Mouse (Mus musculus) forebrain, embryonic 14.5 days (tissue): ENCODE results near the gene Vmn1r226. TPM values are rescaled to one million over a fixed set of nuclear protein-coding genes. Genes with fewer than 3 reads are reported as not detected.

Experiments used
- ATAC-seq: fragments of 200-750 bp; cut with Nextera tagmentation; 2 replicates; pipeline ENCODE4 v1.8.0; 2017; ENCODE audit warnings: mild to moderate bottlenecking, moderate library complexity
- DNase-seq: peaks from one replicate; pipeline ENCODE4 v3.0.0-alpha.2; 2015; ENCODE audit warnings: low spot score
- H3K27ac ChIP-seq: fragments of 300-500 bp; sonication (generic); 2 replicates; pipeline ENCODE4 v1.5.1; 2014; ENCODE audit warnings: low read depth, mild to moderate bottlenecking, control low read depth, low read length, moderate library complexity
- H3K27me3 ChIP-seq: fragments of 300-500 bp; sonication (generic); replicated peaks from 2 replicates; pipeline ENCODE4 v1.6.1; 2014; ENCODE audit warnings: low read length, control low read depth, mixed read lengths; ENCODE audit not compliant: control insufficient read depth, insufficient read depth
- H3K36me3 ChIP-seq: fragments of 300-500 bp; sonication (generic); 2 replicates; pipeline ENCODE4 v1.6.1; 2014; ENCODE audit warnings: low read length, control low read depth; ENCODE audit not compliant: control insufficient read depth, insufficient read depth
- H3K4me1 ChIP-seq: fragments of 300-500 bp; sonication (generic); 2 replicates; pipeline ENCODE4 v1.6.1; 2014; ENCODE audit warnings: antibody characterized with exemption, low read length, control low read depth; ENCODE audit not compliant: control insufficient read depth, insufficient read depth
- H3K4me2 ChIP-seq: fragments of 300-500 bp; sonication (generic); 2 replicates; pipeline ENCODE4 v1.6.1; 2014; ENCODE audit warnings: mild to moderate bottlenecking, control low read depth, low read length
- H3K4me3 ChIP-seq: fragments of 300-500 bp; sonication (generic); 2 replicates; pipeline ENCODE4 v1.5.1; 2014; ENCODE audit warnings: low read depth, low read length, control low read depth
- H3K9ac ChIP-seq: fragments of 300-500 bp; sonication (generic); 2 replicates; pipeline ENCODE4 v1.6.1; 2014; ENCODE audit warnings: mild to moderate bottlenecking, low read length, control low read depth, moderate library complexity
- H3K9me3 ChIP-seq: fragments of 300-500 bp; sonication (generic); replicated peaks from 2 replicates; pipeline ENCODE4 v1.6.1; 2016; ENCODE audit warnings: low read length, control low read depth, mixed read lengths; ENCODE audit not compliant: control insufficient read depth
- WGBS: fragments of 180-500 bp; shearing (Covaris S2); extraction: QIAGEN DNeasy Blood & Tissue Kit; methylation state at CpG from one replicate; pipeline ENCODE4 v1.1.7; 2014; 5-methylcytosine and 5-hydroxymethylcytosine counted together
- polyA plus RNA-seq: library from polyadenylated mRNA; unstranded; fragments of >200 nt; fragmentation: Nextera tagmentation; extraction: Ambion mirVana; gene quantifications from 2 replicates; pipeline ENCODE4 v1.2.1, GENCODE M21; 2014

Vmn1r226 gene
- polyA plus RNA-seq, result not detected in 2 replicates

- Histone ChIP-seq H3K4me3 (no peak within 1 kb of the TSS), H3K9me3 (peaks cover 7% of the 10 kb centered on the region; the same call in 1 of the 2 replicates), H3K4me2 (no peak within 1 kb of the TSS), H3K4me1 (no peaks in the 10 kb centered on the region), H3K27ac (no peak within 1 kb of the TSS), H3K27me3 (no peaks in the 10 kb centered on the region), H3K9ac (no peak within 1 kb of the TSS), H3K36me3 (no peaks in the 10 kb centered on the region)
- ATAC-seq, result no peak
- DNase-seq, result no peak
Observed at GRCm38 (mm10) chr17:20682543-20682942, at the start of gene Vmn1r226. Vmn1r226 (plus strand) TSS chr17:20682843.

- Histone ChIP-seq H3K9ac (no peak within 1 kb of the TSS), H3K36me3 (no peaks in the 10 kb centered on the region), H3K27ac (no peak within 1 kb of the TSS), H3K4me1 (no peaks in the 10 kb centered on the region), H3K9me3 (no peaks in the 10 kb centered on the region), H3K4me2 (no peak within 1 kb of the TSS), H3K27me3 (no peaks in the 10 kb centered on the region), H3K4me3 (no peak within 1 kb of the TSS)
- WGBS, result 29% methylated on average over 1 of the region's 1 CpGs
- DNase-seq (no peak), ATAC-seq (no peak)
Observed at GRCm38 (mm10) chr17:20729543-20729942, 46.9 kb downstream of the Vmn1r226 start, which contains the start of gene Vmn1r227. Vmn1r227 (plus strand) TSS chr17:20729843.

Other genes starting within 250 kb of the Vmn1r226 start
- not detected in 2 replicates for gene Vmn2r108, start 201.5 kb upstream of the Vmn1r226 start, polyA plus RNA-seq
- not detected in 2 replicates for gene Vmn1r225, start 184.7 kb upstream of the Vmn1r226 start, polyA plus RNA-seq
- not detected in 2 replicates for gene Vmn2r109, start 118.1 kb upstream of the Vmn1r226 start, polyA plus RNA-seq
- 0.04 TPM in 1 of 2 replicates, not detected in the other for gene Vmn2r110, start 86.4 kb upstream of the Vmn1r226 start, polyA plus RNA-seq
- gene Fpr-rs3, start 58.0 kb upstream of the Vmn1r226 start, polyA plus RNA-seq, result not detected in 2 replicates
- not detected in 2 replicates for gene Vmn1r227, start 47.0 kb downstream of the Vmn1r226 start, polyA plus RNA-seq
- not detected in 2 replicates for gene Vmn1r228, start 103.3 kb downstream of the Vmn1r226 start, polyA plus RNA-seq
- not detected in 2 replicates for gene Vmn1r229, start 128.7 kb downstream of the Vmn1r226 start, polyA plus RNA-seq
- not detected in 2 replicates for gene Vmn1r230, start 157.6 kb downstream of the Vmn1r226 start, polyA plus RNA-seq
- gene Vmn1r231, start 222.2 kb downstream of the Vmn1r226 start, polyA plus RNA-seq, result not detected in 2 replicates
- not detected in 2 replicates for gene Vmn1r232, start 236.9 kb downstream of the Vmn1r226 start, polyA plus RNA-seq